Mouse (Mus musculus): ENCODE results near the gene Stk33. TPM values are rescaled to one million over a fixed set of nuclear protein-coding genes. Genes with fewer than 3 reads are reported as not detected.

Gene Stk33
- polyA plus RNA-seq (2015; fragmentation: Nextera tagmentation; extraction: Ambion mirVana), result not detected in 2 replicates

GRCm38 (mm10) chr7:109438781-109439591, at the start of gene Stk33:
Stk33 (minus strand) TSS chr7:109439081.
- no peaks in the 10 kb centered on the region; the same call in 1 of the 2 replicates for H3K4me1 ChIP-seq (ENCODE audit: control insufficient read depth, low read depth, low read length)
- H3K9ac ChIP-seq (ENCODE audit: low read depth, low read length), result 0 out of 2 replicates have a peak within 1 kb of the TSS, but pooled peaks have one; percentile 27
- 2% methylated on average over 62 of the region's 62 CpGs for WGBS (ENCODE audit: insufficient replicate concordance)
- H3K9me3 ChIP-seq (replicated peaks; ENCODE audit: control insufficient read depth, low read length), result no peaks in the 10 kb centered on the region
- peak within 1 kb of the TSS; percentile 62 for H3K4me2 ChIP-seq (ENCODE audit: low read depth, low read length)
- H3K4me3 ChIP-seq (ENCODE audit: low read depth, low read length), result peak within 1 kb of the TSS; percentile 41
- ATAC-seq (ENCODE audit: low read depth), result no peak
- H3K27me3 ChIP-seq (ENCODE audit: control insufficient read depth, insufficient read depth, low read depth, low read length), result peaks cover 24% of the 10 kb centered on the region
- no peak within 1 kb of the TSS for H3K27ac ChIP-seq (ENCODE audit: low read length)
- no peaks in the 10 kb centered on the region for H3K36me3 ChIP-seq (ENCODE audit: control insufficient read depth, insufficient read depth)

- Histone ChIP-seq H3K4me2 (ENCODE audit: low read depth, low read length) (no peak overlapping the region), H3K4me1 (ENCODE audit: control insufficient read depth, low read depth, low read length) (no peaks in the 10 kb centered on the region), H3K9ac (ENCODE audit: low read depth, low read length) (no peak overlapping the region), H3K27ac (ENCODE audit: low read length) (no peak overlapping the region), H3K36me3 (ENCODE audit: control insufficient read depth, insufficient read depth) (no peaks in the 10 kb centered on the region), H3K27me3 (ENCODE audit: control insufficient read depth, insufficient read depth, low read depth, low read length) (no peaks in the 10 kb centered on the region), H3K4me3 (ENCODE audit: low read depth, low read length) (no peak overlapping the region), H3K9me3 (replicated peaks; ENCODE audit: control insufficient read depth, low read length) (no peaks in the 10 kb centered on the region)
- WGBS (ENCODE audit: insufficient replicate concordance), result 50% methylated on average over 5 of the region's 5 CpGs
- no peak for ATAC-seq (ENCODE audit: low read depth)
Measured at GRCm38 (mm10) chr7:109484221-109484620, 45.3 kb upstream of the Stk33 start.

- Histone ChIP-seq H3K4me3 (ENCODE audit: low read depth, low read length) (no peak overlapping the region), H3K9ac (ENCODE audit: low read depth, low read length) (no peak overlapping the region), H3K4me2 (ENCODE audit: low read depth, low read length) (no peak overlapping the region), H3K27ac (ENCODE audit: low read length) (no peak overlapping the region), H3K9me3 (replicated peaks; ENCODE audit: control insufficient read depth, low read length) (no peaks in the 10 kb centered on the region), H3K27me3 (ENCODE audit: control insufficient read depth, insufficient read depth, low read depth, low read length) (no peaks in the 10 kb centered on the region), H3K4me1 (ENCODE audit: control insufficient read depth, low read depth, low read length) (no peaks in the 10 kb centered on the region), H3K36me3 (ENCODE audit: control insufficient read depth, insufficient read depth) (no peaks in the 10 kb centered on the region)
- 41% methylated on average over 7 of the region's 7 CpGs for WGBS (ENCODE audit: insufficient replicate concordance)
- no peak for ATAC-seq (ENCODE audit: low read depth)
Measured at GRCm38 (mm10) chr7:109480765-109481197, 41.9 kb upstream of the Stk33 start.

DNA sequence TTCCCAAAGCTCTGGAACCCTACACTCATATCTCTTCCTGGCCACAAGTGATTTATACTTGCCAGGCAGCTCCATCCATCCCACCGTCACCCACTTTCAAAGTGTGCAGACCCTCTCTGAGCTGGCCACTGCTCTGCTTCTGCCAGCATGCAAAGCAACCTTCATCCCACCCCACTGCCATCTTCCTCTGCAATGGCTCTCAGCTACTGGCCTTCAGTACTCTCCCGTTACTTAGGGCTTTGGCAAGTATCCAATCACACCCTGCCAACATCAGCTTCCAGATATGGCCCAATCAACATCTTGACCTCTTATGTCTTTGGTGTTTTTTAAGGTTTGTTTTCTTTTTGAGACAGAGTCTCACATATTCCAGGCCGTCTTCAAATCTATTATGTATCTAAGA, 39.0 kb upstream of the Stk33 start:
- Histone ChIP-seq H3K27me3 (ENCODE audit: control insufficient read depth, insufficient read depth, low read depth, low read length) (no peaks in the 10 kb centered on the region), H3K36me3 (ENCODE audit: control insufficient read depth, insufficient read depth) (no peaks in the 10 kb centered on the region), H3K4me1 (ENCODE audit: control insufficient read depth, low read depth, low read length) (no peaks in the 10 kb centered on the region), H3K4me3 (ENCODE audit: low read depth, low read length) (no peak overlapping the region), H3K9me3 (replicated peaks; ENCODE audit: control insufficient read depth, low read length) (no peaks in the 10 kb centered on the region), H3K9ac (ENCODE audit: low read depth, low read length) (no peak overlapping the region), H3K4me2 (ENCODE audit: low read depth, low read length) (no peak overlapping the region), H3K27ac (ENCODE audit: low read length) (no peak overlapping the region)
- no peak for ATAC-seq (ENCODE audit: low read depth)
- WGBS (ENCODE audit: insufficient replicate concordance), result 41% methylated on average over 3 of the region's 3 CpGs

GRCm38 (mm10) chr7:109470700-109471099, 31.8 kb upstream of the Stk33 start:
- Histone ChIP-seq H3K9me3 (replicated peaks; ENCODE audit: control insufficient read depth, low read length) (no peaks in the 10 kb centered on the region), H3K4me1 (ENCODE audit: control insufficient read depth, low read depth, low read length) (no peaks in the 10 kb centered on the region), H3K4me3 (ENCODE audit: low read depth, low read length) (no peak overlapping the region), H3K27ac (ENCODE audit: low read length) (no peak overlapping the region), H3K36me3 (ENCODE audit: control insufficient read depth, insufficient read depth) (no peaks in the 10 kb centered on the region), H3K27me3 (ENCODE audit: control insufficient read depth, insufficient read depth, low read depth, low read length) (no peaks in the 10 kb centered on the region), H3K9ac (ENCODE audit: low read depth, low read length) (no peak overlapping the region), H3K4me2 (ENCODE audit: low read depth, low read length) (no peak overlapping the region)
- no peak for ATAC-seq (ENCODE audit: low read depth)
- WGBS (ENCODE audit: insufficient replicate concordance), result 35% methylated on average over 4 of the region's 4 CpGs

- H3K27ac ChIP-seq (ENCODE audit: low read length), result no peak overlapping the region
Measured at GRCm38 (mm10) chr7:109468262-109468701, 29.4 kb upstream of the Stk33 start.

DNA sequence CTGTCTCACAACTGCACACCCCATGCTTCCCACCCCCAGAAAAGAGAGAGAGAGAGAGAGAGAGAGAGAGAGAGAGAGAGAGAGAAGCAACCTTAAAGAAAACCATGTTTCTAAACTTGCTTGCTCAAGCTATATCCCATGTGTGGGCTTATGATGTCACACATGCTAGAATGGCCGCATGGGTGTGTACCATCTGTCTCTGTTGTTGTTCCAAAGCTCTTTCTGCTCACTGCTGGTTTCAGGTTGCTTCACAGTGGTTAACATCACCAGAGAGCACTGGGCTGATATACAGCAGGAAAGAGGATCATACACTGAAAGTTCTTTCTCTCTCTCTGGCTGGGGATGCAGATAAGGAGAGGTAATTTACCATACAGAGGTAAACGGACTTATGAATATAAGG, 28.7 kb upstream of the Stk33 start:
- WGBS (ENCODE audit: insufficient replicate concordance), result 24% methylated on average over 2 of the region's 2 CpGs
- Histone ChIP-seq H3K27me3 (ENCODE audit: control insufficient read depth, insufficient read depth, low read depth, low read length) (no peaks in the 10 kb centered on the region), H3K4me3 (ENCODE audit: low read depth, low read length) (no peak overlapping the region), H3K9me3 (replicated peaks; ENCODE audit: control insufficient read depth, low read length) (no peaks in the 10 kb centered on the region), H3K4me1 (ENCODE audit: control insufficient read depth, low read depth, low read length) (no peaks in the 10 kb centered on the region), H3K27ac (ENCODE audit: low read length) (no peak overlapping the region), H3K4me2 (ENCODE audit: low read depth, low read length) (no peak overlapping the region), H3K9ac (ENCODE audit: low read depth, low read length) (no peak overlapping the region), H3K36me3 (ENCODE audit: control insufficient read depth, insufficient read depth) (no peaks in the 10 kb centered on the region)
- no peak for ATAC-seq (ENCODE audit: low read depth)

More at GRCm38 (mm10) chr7:109468262-109468701, 29.4 kb upstream of the Stk33 start:
- WGBS (ENCODE audit: insufficient replicate concordance), result 51% methylated on average over 6 of the region's 6 CpGs
- H3K36me3 ChIP-seq (ENCODE audit: control insufficient read depth, insufficient read depth), result no peaks in the 10 kb centered on the region
- ATAC-seq (ENCODE audit: low read depth), result no peak
- no peak overlapping the region for H3K4me3 ChIP-seq (ENCODE audit: low read depth, low read length)
- no peak overlapping the region for H3K9ac ChIP-seq (ENCODE audit: low read depth, low read length)
- no peak overlapping the region for H3K4me2 ChIP-seq (ENCODE audit: low read depth, low read length)
- no peaks in the 10 kb centered on the region for H3K9me3 ChIP-seq (replicated peaks; ENCODE audit: control insufficient read depth, low read length)
- no peaks in the 10 kb centered on the region for H3K27me3 ChIP-seq (ENCODE audit: control insufficient read depth, insufficient read depth, low read depth, low read length)
- H3K4me1 ChIP-seq (ENCODE audit: control insufficient read depth, low read depth, low read length), result no peaks in the 10 kb centered on the region

DNA sequence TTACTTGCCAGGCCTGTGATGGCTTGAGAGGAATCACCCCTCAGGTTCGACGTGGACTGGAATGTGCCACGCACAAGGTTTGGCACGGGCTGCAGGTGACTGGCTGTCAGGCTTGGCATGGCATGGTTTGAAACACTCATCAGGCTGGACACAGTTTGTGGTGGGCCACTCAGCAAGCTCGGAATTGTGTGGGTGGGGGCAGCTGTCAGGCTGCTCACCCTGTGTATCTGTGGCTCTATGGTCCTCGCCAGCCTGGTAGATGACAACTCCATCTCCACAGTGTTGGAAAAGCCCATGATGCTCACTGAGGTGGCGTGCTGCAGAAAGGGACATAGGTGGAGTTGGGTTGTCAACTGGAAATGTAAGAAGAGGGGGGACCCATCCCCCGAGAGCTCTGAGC, 21.8 kb upstream of the Stk33 start:
- 66% methylated on average over 8 of the region's 8 CpGs for WGBS (ENCODE audit: insufficient replicate concordance)
- H3K36me3 ChIP-seq (ENCODE audit: control insufficient read depth, insufficient read depth), result no peaks in the 10 kb centered on the region
- no peak overlapping the region for H3K4me3 ChIP-seq (ENCODE audit: low read depth, low read length)
- no peaks in the 10 kb centered on the region for H3K4me1 ChIP-seq (ENCODE audit: control insufficient read depth, low read depth, low read length)
- H3K27me3 ChIP-seq (ENCODE audit: control insufficient read depth, insufficient read depth, low read depth, low read length), result no peaks in the 10 kb centered on the region
- no peak overlapping the region for H3K27ac ChIP-seq (ENCODE audit: low read length)
- ATAC-seq (ENCODE audit: low read depth), result no peak
- H3K9ac ChIP-seq (ENCODE audit: low read depth, low read length), result no peak overlapping the region
- no peak overlapping the region for H3K4me2 ChIP-seq (ENCODE audit: low read depth, low read length)
- no peaks in the 10 kb centered on the region for H3K9me3 ChIP-seq (replicated peaks; ENCODE audit: control insufficient read depth, low read length)

GRCm38 (mm10) chr7:109456563-109456962, 17.7 kb upstream of the Stk33 start:
- no peak overlapping the region for H3K27ac ChIP-seq (ENCODE audit: low read length)
- H3K36me3 ChIP-seq (ENCODE audit: control insufficient read depth, insufficient read depth), result no peaks in the 10 kb centered on the region
- no peaks in the 10 kb centered on the region for H3K9me3 ChIP-seq (replicated peaks; ENCODE audit: control insufficient read depth, low read length)
- no peaks in the 10 kb centered on the region for H3K27me3 ChIP-seq (ENCODE audit: control insufficient read depth, insufficient read depth, low read depth, low read length)
- WGBS (ENCODE audit: insufficient replicate concordance), result 26% methylated on average over 6 of the region's 6 CpGs
- no peaks in the 10 kb centered on the region for H3K4me1 ChIP-seq (ENCODE audit: control insufficient read depth, low read depth, low read length)
- no peak for ATAC-seq (ENCODE audit: low read depth)
- H3K9ac ChIP-seq (ENCODE audit: low read depth, low read length), result no peak overlapping the region
- H3K4me3 ChIP-seq (ENCODE audit: low read depth, low read length), result no peak overlapping the region
- H3K4me2 ChIP-seq (ENCODE audit: low read depth, low read length), result no peak overlapping the region

Data from liver, embryonic 16.5 days (tissue).